ENCODE assay signal across 8 mouse cellular contexts in genomic region chr10:12867733-12868188, GRCm38 (mm10). TPM values are rescaled to one million over a fixed set of nuclear protein-coding genes. Genes with fewer than 3 reads are reported as not detected.
DNase-seq lines count a peak whose midpoint lies in the region; ATAC-seq and TF ChIP-seq lines count a peak whose summit lies in the region.

No protein-coding gene starts in this region.

- H3K36me3 ChIP-seq in liver, adult 2 months (ENCODE audit: control insufficient read depth, insufficient read depth, low read length), result no peaks in the 10 kb centered on the region
- H3K36me3 ChIP-seq in embryonic facial prominence, embryonic 13.5 days, result no peaks in the 10 kb centered on the region
- H3K36me3 ChIP-seq in intestine, embryonic 14.5 days (ENCODE audit: control insufficient read depth, insufficient read depth, low read length), result no peaks in the 10 kb centered on the region
- no peaks in the 10 kb centered on the region for H3K36me3 ChIP-seq in neural tube, embryonic 14.5 days (ENCODE audit: control insufficient read depth, insufficient read depth, low read length)

- no peaks in the 10 kb centered on the region for H3K27me3 ChIP-seq in liver, adult 2 months (ENCODE audit: control insufficient read depth, insufficient read depth, low read length)
- H3K27me3 ChIP-seq in embryonic facial prominence, embryonic 13.5 days, result no peaks in the 10 kb centered on the region
- H3K27me3 ChIP-seq in intestine, embryonic 14.5 days (replicated peaks; ENCODE audit: control insufficient read depth, insufficient read depth, low read length), result no peaks in the 10 kb centered on the region
- no peaks in the 10 kb centered on the region for H3K27me3 ChIP-seq in neural tube, embryonic 14.5 days (ENCODE audit: control insufficient read depth, insufficient read depth, low read length)

- peaks cover 10% of the 10 kb centered on the region for H3K4me1 ChIP-seq in liver, adult 2 months (ENCODE audit: control insufficient read depth, insufficient read depth, low read length)
- H3K4me1 ChIP-seq in embryonic facial prominence, embryonic 13.5 days, result peaks cover 28% of the 10 kb centered on the region
- peaks cover 21% of the 10 kb centered on the region for H3K4me1 ChIP-seq in intestine, embryonic 14.5 days (replicated peaks; ENCODE audit: control insufficient read depth, insufficient read depth, low read length)
- H3K4me1 ChIP-seq in neural tube, embryonic 14.5 days (ENCODE audit: control insufficient read depth, insufficient read depth, low read length), result 0 out of 2 replicates have a peak, but pooled peaks cover 8% of the 10 kb centered on the region

- peaks cover 7% of the 10 kb centered on the region; the same call in 1 of the 2 replicates for H3K79me2 ChIP-seq in liver, adult 2 months (ENCODE audit: control insufficient read depth, insufficient read depth, low read length)

- TF ChIP-seq POLR2A in liver, adult 2 months (IDR thresholded peaks at IDR 0.05; ENCODE audit: extremely low read depth, insufficient read depth, low read length), result no peak

- H3K9ac ChIP-seq in liver, adult 2 months (ENCODE audit: low read depth, low read length), result peak overlapping the region; percentile 72
- peak overlapping the region; percentile 93 for H3K9ac ChIP-seq in embryonic facial prominence, embryonic 13.5 days
- H3K9ac ChIP-seq in intestine, embryonic 14.5 days (ENCODE audit: low read length), result peak overlapping the region; percentile 82
- peak overlapping the region; percentile 68; the same call in 1 of the 2 replicates for H3K9ac ChIP-seq in neural tube, embryonic 14.5 days (replicated peaks; ENCODE audit: low read depth, low read length)

- 0% methylated on average over 12 of the region's 12 CpGs for WGBS in liver, adult 2 months
- WGBS in embryonic facial prominence, embryonic 13.5 days, result under 1% methylated on average over 12 of the region's 12 CpGs
- WGBS in intestine, embryonic 14.5 days, result under 1% methylated on average over 12 of the region's 12 CpGs
- under 1% methylated on average over 12 of the region's 12 CpGs for WGBS in neural tube, embryonic 14.5 days

- ATAC-seq in embryonic facial prominence, embryonic 13.5 days (ENCODE audit: insufficient number of reproducible peaks, insufficient read depth, low FRiP score, low TSS enrichment, low read depth), result no peak
- peak; percentile 4 for ATAC-seq in intestine, embryonic 14.5 days (replicated peaks; ENCODE audit: low FRiP score, low TSS enrichment, low read depth)
- ATAC-seq in neural tube, embryonic 14.5 days (ENCODE audit: low read depth), result peak; percentile 79; the same call in 1 of the 2 replicates
- ATAC-seq in inflammation-experienced regulatory T-cells, adult 6 months, result no peak

- no peak for DNase-seq in liver, adult 2 months (ENCODE audit: extremely low read depth, low read depth, low spot score)
- DNase-seq in liver (no peak), MN1 (ENCODE audit: low spot score) (no peak)
- no peak for DNase-seq in intestine, embryonic 14.5 days (ENCODE audit: low spot score)
- no peak for DNase-seq in spleen, postnatal 4 days (ENCODE audit: low spot score in 2 of 2)

- H3K4me2 ChIP-seq in embryonic facial prominence, embryonic 13.5 days, result peak overlapping the region; percentile 95
- peak overlapping the region; percentile 85 for H3K4me2 ChIP-seq in intestine, embryonic 14.5 days (ENCODE audit: low read length)
- H3K4me2 ChIP-seq in neural tube, embryonic 14.5 days (ENCODE audit: low read depth, low read length), result peak overlapping the region; percentile 84

- no peak for TF ChIP-seq CTCF in liver, adult 2 months (IDR thresholded peaks at IDR 0.05; ENCODE audit: low read depth, low read length)

- peak overlapping the region; percentile 92 for H3K4me3 ChIP-seq in liver, adult 2 months (ENCODE audit: insufficient read depth, low read depth, low read length)
- peak overlapping the region; percentile 72 for H3K4me3 ChIP-seq in embryonic facial prominence, embryonic 13.5 days
- H3K4me3 ChIP-seq in intestine, embryonic 14.5 days (ENCODE audit: low read depth, low read length), result peak overlapping the region; percentile 83
- H3K4me3 ChIP-seq in neural tube, embryonic 14.5 days (ENCODE audit: low read depth, low read length), result peak overlapping the region; percentile 65

- peak overlapping the region; percentile 94; the same call in 1 of the 2 replicates for H3K27ac ChIP-seq in liver, adult 2 months (replicated peaks; ENCODE audit: insufficient read depth, low read depth, low read length)
- H3K27ac ChIP-seq in embryonic facial prominence, embryonic 13.5 days, result peak overlapping the region; percentile 95
- peak overlapping the region; percentile 81 for H3K27ac ChIP-seq in intestine, embryonic 14.5 days (ENCODE audit: low read depth)
- H3K27ac ChIP-seq in neural tube, embryonic 14.5 days (ENCODE audit: low read depth, low read length), result no peak overlapping the region

- H3K9me3 ChIP-seq in embryonic facial prominence, embryonic 13.5 days, result no peaks in the 10 kb centered on the region
- no peaks in the 10 kb centered on the region for H3K9me3 ChIP-seq in intestine, embryonic 14.5 days (ENCODE audit: control insufficient read depth, low read length)
- no peaks in the 10 kb centered on the region for H3K9me3 ChIP-seq in neural tube, embryonic 14.5 days (ENCODE audit: control insufficient read depth, low read length)

RNA-seq across cellular contexts. Expression of gene Utrn, which starts 1.4 kb away (rescaled TPM):
- total RNA-seq in liver, adult 2 months (2014; rRNA removed), result 25.7 and 27.9 TPM in 2 replicates
- 5.4 and 5.9 TPM in 2 replicates for polyA plus RNA-seq in liver, adult 2 months (2012; rRNA removed)
- polyA plus RNA-seq in embryonic facial prominence, embryonic 13.5 days (2015; fragmentation: Nextera tagmentation; extraction: Ambion mirVana), result 101 and 102 TPM in 2 replicates
- 55.1 and 55.5 TPM in 2 replicates for polyA plus RNA-seq in intestine, embryonic 14.5 days (2014; fragmentation: Nextera tagmentation; extraction: Ambion mirVana)
- 16.0 and 28.3 TPM in 2 replicates for polyA plus RNA-seq in neural tube, embryonic 14.5 days (2014; fragmentation: Nextera tagmentation; extraction: Ambion mirVana)
- 100 to 1,000 TPM; 143 to 631 (median 388) TPM for polyA plus RNA-seq in inflammation-experienced regulatory T-cells, adult 6 months (2017; shearing (Covaris generic))

Comparison
In these comparisons a context has a peak if more than half of its experiments do, and no peak if none do; other contexts are left out.
1. ATAC-seq: peak in intestine, embryonic 14.5 days (single experiment) and neural tube, embryonic 14.5 days (single experiment); none in embryonic facial prominence, embryonic 13.5 days (single experiment) and inflammation-experienced regulatory T-cells, adult 6 months (single experiment).
2. Peak in every context shown above with its lines, with median percentiles within 50 percentile points of each other: H3K4me3 ChIP-seq, H3K9ac ChIP-seq and H3K4me2 ChIP-seq.